Mouse (Mus musculus) embryonic fibroblast, embryonic 13.5 days (primary cell): Measurements from ENCODE around the gene Plekhg2. TPM values are rescaled to one million over a fixed set of nuclear protein-coding genes. Genes with fewer than 3 reads are reported as not detected.

Experiments used
- H3K27ac ChIP-seq: 2 replicates; pipeline ENCODE4 v1.5.1; 2012; ENCODE audit warnings: low read length, control low read depth, inconsistent platforms; ENCODE audit not compliant: insufficient read depth
- H3K4me1 ChIP-seq: 2 replicates; pipeline ENCODE4 v1.6.1; 2011; ENCODE audit warnings: low read length; ENCODE audit not compliant: control insufficient read depth, insufficient read depth
- H3K4me3 ChIP-seq: 2 replicates; pipeline ENCODE4 v1.5.1; 2011; ENCODE audit warnings: mild to moderate bottlenecking, control low read depth, low read length; ENCODE audit not compliant: insufficient read depth
- CTCF ChIP-seq: IDR thresholded peaks from 2 replicates; pipeline ENCODE4 v1.5.1; 2011; ENCODE audit warnings: mild to moderate bottlenecking, control low read depth, low read length, moderate library complexity, borderline replicate concordance; ENCODE audit not compliant: insufficient read depth
- POLR2A ChIP-seq: IDR thresholded peaks from 2 replicates; pipeline ENCODE4 v1.6.1; 2011; ENCODE audit warnings: low read depth, mild to moderate bottlenecking, control low read depth, low read length, moderate library complexity
- polyA plus RNA-seq: library from polyadenylated mRNA; stranded (reverse); fragments of >200 nt; gene quantifications from 2 replicates; pipeline ENCODE4 v1.2.4, GENCODE M21; 2011; ENCODE audit warnings: low read depth; ENCODE audit not compliant: missing spikeins, insufficient read length

Plekhg2 gene
- polyA plus RNA-seq, 1 experiment: 68.5 TPM

GRCm38 (mm10) chr7:28377190-28378065, 5.0 kb upstream of the Plekhg2 start:
- TF ChIP-seq CTCF: no peak
- no peak for TF ChIP-seq POLR2A
- H3K27ac ChIP-seq: peak overlapping the region; percentile 79

GRCm38 (mm10) chr7:28376011-28376771, 3.8 kb upstream of the Plekhg2 start:
- Histone ChIP-seq H3K4me1 (peaks cover 2% of the 10 kb centered on the region; the same call in 1 of the 2 replicates), H3K27ac (peak overlapping the region; percentile 99), H3K4me3 (peak overlapping the region; percentile 31)
- TF ChIP-seq CTCF (no peak), POLR2A (peak; percentile 72)

More at GRCm38 (mm10) chr7:28377190-28378065, 5.0 kb upstream of the Plekhg2 start:
- Histone ChIP-seq H3K4me3 (peak overlapping the region; percentile 87), H3K4me1 (peaks cover 2% of the 10 kb centered on the region; the same call in 1 of the 2 replicates)

GRCm38 (mm10) chr7:28375176-28375921, 3.0 kb upstream of the Plekhg2 start:
- Histone ChIP-seq H3K27ac (peak overlapping the region; percentile 99), H3K4me1 (peaks cover 3% of the 10 kb centered on the region; the same call in 1 of the 2 replicates), H3K4me3 (peak overlapping the region; percentile 52)
- no peak for TF ChIP-seq CTCF
- peak; percentile 69 for TF ChIP-seq POLR2A

GRCm38 (mm10) chr7:28374647-28375046, 2.2 kb upstream of the Plekhg2 start:
- TF ChIP-seq POLR2A (no peak), CTCF (no peak)
- no peak overlapping the region for H3K4me3 ChIP-seq
- H3K4me1 ChIP-seq: peaks cover 8% of the 10 kb centered on the region; the same call in 1 of the 2 replicates
- peak overlapping the region; percentile 97 for H3K27ac ChIP-seq

GRCm38 (mm10) chr7:28373891-28374495, 1.6 kb upstream of the Plekhg2 start:
- H3K27ac ChIP-seq: peak overlapping the region; percentile 15; the same call in 1 of the 2 replicates

GRCm38 (mm10) chr7:28373131-28373581, 757 bp upstream of the Plekhg2 start:
- peak overlapping the region; percentile 87 for H3K27ac ChIP-seq
- no peak for TF ChIP-seq POLR2A
- no peak for TF ChIP-seq CTCF
- peaks cover 13% of the 10 kb centered on the region; the same call in 1 of the 2 replicates for H3K4me1 ChIP-seq
- peak overlapping the region; percentile 17; the same call in 1 of the 2 replicates for H3K4me3 ChIP-seq

More at GRCm38 (mm10) chr7:28373891-28374495, 1.6 kb upstream of the Plekhg2 start:
- TF ChIP-seq POLR2A (no peak), CTCF (no peak)
- Histone ChIP-seq H3K4me3 (no peak overlapping the region), H3K4me1 (peaks cover 11% of the 10 kb centered on the region; the same call in 1 of the 2 replicates)

GRCm38 (mm10) chr7:28371514-28371989, 847 bp downstream of the Plekhg2 start:
- TF ChIP-seq POLR2A (peak; percentile 51; the same call in 1 of the 2 replicates), CTCF (no peak)
- peak overlapping the region; percentile 97 for H3K4me3 ChIP-seq
- peak overlapping the region; percentile 96 for H3K27ac ChIP-seq
- H3K4me1 ChIP-seq: peaks cover 13% of the 10 kb centered on the region; the same call in 1 of the 2 replicates

- TF ChIP-seq CTCF: no peak
- no peak for TF ChIP-seq POLR2A
- Histone ChIP-seq H3K4me3 (peak overlapping the region; percentile 97), H3K4me1 (peaks cover 13% of the 10 kb centered on the region; the same call in 1 of the 2 replicates), H3K27ac (peak overlapping the region; percentile 55; the same call in 1 of the 2 replicates)
Measured at GRCm38 (mm10) chr7:28370977-28371513, 1.4 kb downstream of the Plekhg2 start.
